Mouse (Mus musculus): ENCODE measurements around the gene Mtf2.

- TF ChIP-seq GATA1 (IDR thresholded peaks at IDR 0.05; ENCODE audit: low read length) (no peak), TAL1 (IDR thresholded peaks at IDR 0.05; ENCODE audit: low read length) (no peak)
Measured at GRCm38 (mm10) chr5:108097676-108098075, 32.2 kb downstream of the Mtf2 start.
